Mouse (Mus musculus) NIH3T3 (cell line): ENCODE results near the gene Gm5414.

Experiments
- DNase-seq: peaks from one replicate; pipeline ENCODE4 v3.0.0-alpha.2; 2012; ENCODE audit warnings: low read depth

Gene Gm5414

GRCm38 (mm10) chr15:101627884-101628283, at the start of gene Gm5414:
Gm5414 (minus strand) TSS chr15:101628188.
- DNase-seq = no peak

GRCm38 (mm10) chr15:101675978-101676377, 48.0 kb upstream of the Gm5414 start:
- DNase-seq = no peak

- DNase-seq = no peak
These were observed 24.8 kb upstream of the Gm5414 start for GRCm38 (mm10) chr15:101652736-101653265.

- no peak for DNase-seq
These were observed 19.3 kb upstream of the Gm5414 start, which contains the start of gene Gm5478 for GRCm38 (mm10) chr15:101647280-101647679. Gm5478 (minus strand) TSS chr15:101647380.

GRCm38 (mm10) chr15:101599123-101599522, 28.9 kb downstream of the Gm5414 start:
- DNase-seq = peak; percentile 11

GRCm38 (mm10) chr15:101588216-101588615, 39.8 kb downstream of the Gm5414 start:
- no peak for DNase-seq

- DNase-seq = no peak
These were observed 43.5 kb downstream of the Gm5414 start for GRCm38 (mm10) chr15:101584456-101584855.

GRCm38 (mm10) chr15:101583211-101583965, 44.6 kb downstream of the Gm5414 start:
- DNase-seq = no peak

GRCm38 (mm10) chr15:101581701-101582100, 46.3 kb downstream of the Gm5414 start:
- no peak for DNase-seq

- DNase-seq = no peak
These were observed 52.5 kb downstream of the Gm5414 start for GRCm38 (mm10) chr15:101575506-101575905.
